Mouse (Mus musculus): ENCODE results near the gene Slc7a6. TPM values are rescaled to one million over a fixed set of nuclear protein-coding genes. Genes with fewer than 3 reads are reported as not detected.

Slc7a6 gene
- 14.3 TPM for polyA plus RNA-seq (2014; fragmentation: Illumina TruSeq; extraction: RNeasy Lipid Tissue Mini Kit (QIAGEN cat#74804); ENCODE audit: low read depth, low replicate concordance)

DNA sequence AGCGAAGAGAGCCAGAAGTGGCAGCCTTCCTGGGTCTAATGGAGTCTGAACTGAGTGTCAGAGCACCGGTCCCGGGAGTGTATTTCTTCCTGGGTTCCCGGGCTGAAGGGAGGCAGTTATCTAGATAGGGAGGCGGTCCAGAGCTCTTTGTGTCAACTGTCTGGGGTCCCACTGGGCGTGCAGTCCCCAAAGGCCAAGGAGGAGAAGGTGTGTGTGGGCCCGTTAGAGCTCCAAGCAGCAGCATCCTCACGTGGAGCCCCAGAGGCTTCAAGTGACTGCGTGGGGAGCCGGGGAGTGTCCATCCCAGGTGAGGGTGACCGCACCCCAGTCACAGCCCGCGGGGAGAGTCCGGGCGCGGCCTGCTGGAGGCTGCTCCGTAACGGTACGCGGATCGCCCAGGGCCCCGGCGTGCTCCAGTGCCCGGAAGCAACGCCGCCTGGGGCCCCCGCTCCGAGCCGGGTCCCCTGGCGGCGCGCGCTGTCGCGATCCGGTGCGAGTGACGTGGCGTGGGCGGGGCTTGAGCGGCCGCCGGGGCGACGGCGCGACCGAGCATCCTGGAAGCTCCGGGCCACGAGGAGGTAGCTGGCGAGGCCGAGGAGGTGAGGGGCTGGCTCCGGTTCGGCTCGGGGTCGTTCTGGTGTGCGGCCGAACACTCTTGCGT lies at the start of gene Slc7a6:
Gene Slc7a6 (plus strand): TSS at position 502 of the 661 bp plus-strand sequence.

DNA sequence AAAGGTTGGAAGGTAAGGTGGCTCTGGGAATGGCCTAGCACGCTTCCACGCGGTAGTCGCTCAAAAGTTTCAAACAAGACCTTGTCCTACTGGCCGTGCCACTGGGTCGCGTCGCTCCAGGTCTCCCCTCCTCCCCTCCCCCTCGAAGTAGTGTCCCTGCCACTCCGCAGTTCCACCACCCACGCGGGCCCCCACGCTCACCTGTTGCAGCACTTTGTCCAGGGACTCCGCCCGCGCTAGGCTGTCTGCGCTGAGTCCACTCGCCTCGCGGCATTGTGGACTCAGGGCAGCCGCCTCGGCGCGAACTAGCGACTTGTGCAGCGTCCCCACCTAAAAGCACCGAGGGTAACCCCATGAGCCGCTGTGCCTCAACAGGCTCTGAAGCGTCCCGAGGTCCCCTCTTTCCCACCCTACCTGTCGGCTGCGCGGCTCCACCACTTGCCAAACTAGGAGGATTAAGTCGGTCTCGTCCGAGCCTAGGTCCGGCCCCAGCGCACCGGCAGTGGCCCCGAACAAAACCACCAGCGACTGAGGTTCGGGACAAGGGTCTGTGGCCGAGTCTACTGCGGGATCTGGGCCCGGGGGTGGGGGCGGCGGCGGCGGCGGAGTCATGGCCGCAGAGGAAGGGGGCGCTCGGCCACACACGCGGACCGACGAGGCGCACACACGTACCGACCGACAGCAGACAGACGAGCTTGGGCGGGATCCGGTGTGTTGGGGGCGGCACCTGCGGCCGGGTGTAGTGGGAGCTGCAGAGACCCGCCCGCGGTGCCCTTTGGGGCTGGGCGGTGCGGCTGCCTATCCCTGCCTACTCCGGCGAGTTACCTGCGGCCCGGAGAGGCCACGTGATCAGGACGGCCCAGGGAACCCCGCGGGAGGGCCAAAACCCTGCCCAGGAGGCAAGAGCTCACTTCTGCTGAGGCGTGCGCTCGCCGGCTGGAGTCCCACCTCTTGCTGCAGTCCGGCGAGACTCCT lies 32.2 kb upstream of the Slc7a6 start, which contains the start of gene Esrp2:
Gene Esrp2 (minus strand): TSS at position 819 of the 975 bp plus-strand sequence.

DNA sequence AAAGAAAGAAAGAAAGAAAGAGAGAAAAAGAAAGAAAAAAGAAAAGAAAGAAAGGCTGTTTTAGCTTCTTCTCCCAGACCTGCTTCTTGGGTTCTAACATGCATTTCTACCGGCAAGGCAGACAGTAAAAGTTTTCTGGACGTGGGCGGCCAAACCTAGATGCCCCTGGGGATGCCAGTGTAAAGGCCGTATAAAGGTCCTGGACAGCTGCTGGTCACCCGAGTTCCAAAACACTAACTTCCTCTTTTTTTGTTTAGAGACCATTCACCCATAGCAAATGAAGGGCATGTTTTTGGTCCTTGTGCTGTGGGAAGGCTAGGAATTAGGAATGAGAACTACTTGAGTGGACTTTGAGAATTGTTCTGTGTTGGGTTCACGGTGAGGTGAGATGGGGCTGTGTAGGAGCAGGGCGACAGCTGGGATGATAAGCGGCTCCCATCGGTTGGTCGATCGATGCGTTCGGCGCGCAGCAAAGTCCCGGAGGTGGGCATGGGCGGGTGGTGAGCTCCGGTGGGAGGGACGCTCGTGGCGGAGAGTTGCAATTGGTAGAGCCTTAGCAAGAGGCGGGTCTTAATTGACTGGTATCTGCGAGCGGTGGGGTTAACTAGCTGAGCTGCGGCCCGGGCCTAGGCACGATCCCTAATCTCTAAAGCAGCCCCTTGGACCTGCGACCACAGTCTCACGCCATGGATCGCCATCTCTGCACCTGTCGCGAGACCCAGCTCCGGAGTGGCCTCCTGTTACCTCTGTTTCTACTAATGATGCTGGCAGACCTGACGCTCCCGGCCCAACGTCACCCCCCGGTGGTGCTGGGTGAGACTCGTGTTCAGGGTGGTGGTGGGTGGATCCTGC lies 18.6 kb upstream of the Slc7a6 start, which contains the start of gene Pla2g15:
Gene Pla2g15 (plus strand): TSS at position 599 of the 852 bp plus-strand sequence.

DNA sequence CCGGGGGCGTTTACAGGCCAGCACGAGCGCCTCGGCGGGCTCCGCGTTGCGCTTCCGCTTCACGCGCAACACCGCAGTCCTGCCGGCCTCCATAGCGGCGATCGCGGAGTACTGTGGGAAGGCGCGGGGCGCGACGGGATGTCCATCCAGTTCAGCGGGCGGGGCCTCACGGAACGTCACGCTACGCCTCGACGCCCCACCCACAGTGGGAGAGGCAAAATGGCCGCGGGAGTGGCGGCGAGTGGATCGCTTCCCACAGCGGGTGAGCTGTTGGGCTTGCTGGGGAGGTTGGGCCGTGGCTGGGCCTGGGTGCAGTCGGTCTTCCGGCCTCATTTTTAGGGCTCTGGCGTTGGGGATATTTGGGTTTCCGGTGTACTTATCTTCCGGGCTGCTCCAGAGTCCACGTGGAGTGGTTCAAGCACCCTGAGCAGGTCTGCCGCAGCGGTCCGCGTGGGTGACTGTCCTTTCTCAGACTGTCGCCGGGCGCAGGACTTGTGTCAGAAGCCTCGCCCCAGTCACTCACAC lies 42.2 kb downstream of the Slc7a6 start, which contains the start of the genes Slc7a6os and Prmt7:
Gene Slc7a6os (minus strand): TSS at position 115 of the 525 bp plus-strand sequence.
Gene Prmt7 (plus strand): TSS at position 116 of the 525 bp plus-strand sequence.

Other genes with a start within 250 kb of the Slc7a6 start
- gene Ctrl, start 235.0 kb upstream of the Slc7a6 start, polyA plus RNA-seq (2014; fragmentation: Illumina TruSeq; extraction: RNeasy Lipid Tissue Mini Kit (QIAGEN cat#74804); ENCODE audit: low read depth, low replicate concordance) = 0.76 TPM
- 1.2 TPM for gene Psmb10, start 230.4 kb upstream of the Slc7a6 start, polyA plus RNA-seq (2014; fragmentation: Illumina TruSeq; extraction: RNeasy Lipid Tissue Mini Kit (QIAGEN cat#74804); ENCODE audit: low read depth, low replicate concordance)
- gene Lcat, start 225.5 kb upstream of the Slc7a6 start, polyA plus RNA-seq (2014; fragmentation: Illumina TruSeq; extraction: RNeasy Lipid Tissue Mini Kit (QIAGEN cat#74804); ENCODE audit: low read depth, low replicate concordance) = not detected
- gene Slc12a4, start 202.8 kb upstream of the Slc7a6 start, polyA plus RNA-seq (2014; fragmentation: Illumina TruSeq; extraction: RNeasy Lipid Tissue Mini Kit (QIAGEN cat#74804); ENCODE audit: low read depth, low replicate concordance) = 4.4 TPM
- not detected for gene Dpep3, start 189.4 kb upstream of the Slc7a6 start, polyA plus RNA-seq (2014; fragmentation: Illumina TruSeq; extraction: RNeasy Lipid Tissue Mini Kit (QIAGEN cat#74804); ENCODE audit: low read depth, low replicate concordance)
- 2.3 TPM for gene Dus2, start 177.5 kb upstream of the Slc7a6 start, polyA plus RNA-seq (2014; fragmentation: Illumina TruSeq; extraction: RNeasy Lipid Tissue Mini Kit (QIAGEN cat#74804); ENCODE audit: low read depth, low replicate concordance)
- gene Dpep2nb, start 162.9 kb upstream of the Slc7a6 start, polyA plus RNA-seq (2014; fragmentation: Illumina TruSeq; extraction: RNeasy Lipid Tissue Mini Kit (QIAGEN cat#74804); ENCODE audit: low read depth, low replicate concordance) = not detected
- 6.2 TPM for gene Ddx28, start 157.0 kb upstream of the Slc7a6 start, polyA plus RNA-seq (2014; fragmentation: Illumina TruSeq; extraction: RNeasy Lipid Tissue Mini Kit (QIAGEN cat#74804); ENCODE audit: low read depth, low replicate concordance)
- 124 TPM for gene Nfatc3, start 110.0 kb upstream of the Slc7a6 start, polyA plus RNA-seq (2014; fragmentation: Illumina TruSeq; extraction: RNeasy Lipid Tissue Mini Kit (QIAGEN cat#74804); ENCODE audit: low read depth, low replicate concordance)
- gene Esrp2, start 31.9 kb upstream of the Slc7a6 start, polyA plus RNA-seq (2014; fragmentation: Illumina TruSeq; extraction: RNeasy Lipid Tissue Mini Kit (QIAGEN cat#74804); ENCODE audit: low read depth, low replicate concordance) = 0.70 TPM
- 10.3 TPM for gene Pla2g15, start 18.5 kb upstream of the Slc7a6 start, polyA plus RNA-seq (2014; fragmentation: Illumina TruSeq; extraction: RNeasy Lipid Tissue Mini Kit (QIAGEN cat#74804); ENCODE audit: low read depth, low replicate concordance)
- gene Slc7a6os, start 42.1 kb downstream of the Slc7a6 start, polyA plus RNA-seq (2014; fragmentation: Illumina TruSeq; extraction: RNeasy Lipid Tissue Mini Kit (QIAGEN cat#74804); ENCODE audit: low read depth, low replicate concordance) = 27.5 TPM
- gene Prmt7, start 42.1 kb downstream of the Slc7a6 start, polyA plus RNA-seq (2014; fragmentation: Illumina TruSeq; extraction: RNeasy Lipid Tissue Mini Kit (QIAGEN cat#74804); ENCODE audit: low read depth, low replicate concordance) = 8.4 TPM
- gene Smpd3, start 169.1 kb downstream of the Slc7a6 start, polyA plus RNA-seq (2014; fragmentation: Illumina TruSeq; extraction: RNeasy Lipid Tissue Mini Kit (QIAGEN cat#74804); ENCODE audit: low read depth, low replicate concordance) = 1.5 TPM
- 5.1 TPM for gene Zfp90, start 246.5 kb downstream of the Slc7a6 start, polyA plus RNA-seq (2014; fragmentation: Illumina TruSeq; extraction: RNeasy Lipid Tissue Mini Kit (QIAGEN cat#74804); ENCODE audit: low read depth, low replicate concordance)

Measured in adrenal gland, adult 10 weeks (tissue).